11 mouse cellular contexts compared by ENCODE assay signal in genomic region chr19:34517812-34518594, GRCm38 (mm10). TPM values are rescaled to one million over a fixed set of nuclear protein-coding genes. Genes with fewer than 3 reads are reported as not detected.
DNase-seq lines count a peak whose midpoint lies in the region; ATAC-seq and TF ChIP-seq lines count a peak whose summit lies in the region.
"Had no signal": no experiment of that assay in that cellular context is flagged by ENCODE, and none has a peak within 500 bp of the region (broad histone marks: within the 10 kb centered on the region; RNA-seq: fewer than 3 reads in every experiment).

No protein-coding gene starts in this region.

- no peak overlapping the region for H3K4me2 ChIP-seq in lung, postnatal 0 days (replicated peaks; ENCODE audit: low read depth, low read length)
- H3K4me2 ChIP-seq: liver, embryonic 13.5 days had no signal

- WGBS in lung, postnatal 0 days, result 91% methylated on average over 13 of the region's 13 CpGs
- 89% methylated on average over 13 of the region's 13 CpGs for WGBS in heart, adult 2 months

- 0 out of 2 replicates have a peak overlapping the region, but pooled peaks have one; percentile 16 for H3K27ac ChIP-seq in gastrocnemius, adult 2 months
- H3K27ac ChIP-seq in lung, postnatal 0 days (ENCODE audit: low read length), result no peak overlapping the region
- H3K27ac ChIP-seq in heart, adult 2 months, result no peak overlapping the region; the same call in 1 of the 2 replicates
- H3K27ac ChIP-seq: liver, embryonic 13.5 days had no signal

- TF ChIP-seq POLR2A in heart, adult 2 months (IDR thresholded peaks at IDR 0.05; ENCODE audit: insufficient read depth, low read depth, low read length), result no peak

- no peaks in the 10 kb centered on the region for H3K79me3 ChIP-seq in C2C12 (ENCODE audit: low read depth)

- intact Hi-C loops in gastrocnemius, adult 2 months (cut with DNase I), result no loop called here
- intact Hi-C loops in heart, adult 2 months (cut with DNase I), result no loop called here

- H3K9me3 ChIP-seq in lung, postnatal 0 days (ENCODE audit: low read length), result no peaks in the 10 kb centered on the region
- H3K9me3 ChIP-seq: liver, embryonic 13.5 days had no signal

- no peaks in the 10 kb centered on the region for H3K36me3 ChIP-seq in C2C12 (ENCODE audit: control insufficient read depth, insufficient read depth)
- H3K36me3 ChIP-seq in lung, postnatal 0 days (ENCODE audit: insufficient read depth, low read length), result no peaks in the 10 kb centered on the region
- H3K36me3 ChIP-seq in heart, adult 2 months (ENCODE audit: control insufficient read depth, insufficient read depth, low read length), result peaks cover 33% of the 10 kb centered on the region

- H3K79me2 ChIP-seq in C2C12 (ENCODE audit: control insufficient read depth, insufficient read depth), result no peaks in the 10 kb centered on the region
- H3K79me2 ChIP-seq in heart, adult 2 months (replicated peaks; ENCODE audit: control insufficient read depth, insufficient read depth, low read length), result 0 out of 2 replicates have a peak, but pooled peaks cover 3% of the 10 kb centered on the region

- DNase-seq in gastrocnemius, adult 2 months, result no peak
- no peak for DNase-seq in gastrocnemius, adult 8-10 months (ENCODE audit: low spot score in 2 of 2)
- peak; percentile 74 to 78 for DNase-seq in adrenal gland, postnatal 36 days
- DNase-seq in kidney, postnatal 10 days, result peak; percentile 52
- DNase-seq in frontal cortex, adult 2 months (ENCODE audit: extremely low spot score in 1 of 2, low spot score in 1 of 2), result no peak
- no peak for DNase-seq in lung, postnatal 0 days (ENCODE audit: low spot score)
- DNase-seq in heart, adult 2 months, result no peak
- DNase-seq: liver, embryonic 13.5 days had no signal

- H3K4me3 ChIP-seq in gastrocnemius, adult 2 months, result no peak overlapping the region
- no peak overlapping the region for H3K4me3 ChIP-seq in C2C12 (ENCODE audit: insufficient read depth, poor library complexity, severe bottlenecking)
- H3K4me3 ChIP-seq in lung, postnatal 0 days (ENCODE audit: low read depth, low read length), result no peak overlapping the region
- H3K4me3 ChIP-seq in heart, adult 2 months, result no peak overlapping the region
- H3K4me3 ChIP-seq: liver, embryonic 13.5 days had no signal

- TF ChIP-seq EP300 in lung, postnatal 0 days (IDR thresholded peaks at IDR 0.05), result no peak
- no peak for TF ChIP-seq EP300 in heart, adult 2 months (IDR thresholded peaks at IDR 0.05; ENCODE audit: insufficient read depth, low read depth, low read length)

- no peaks in the 10 kb centered on the region for H3K4me1 ChIP-seq in lung, postnatal 0 days (ENCODE audit: insufficient read depth, low read depth, low read length)
- peaks cover 19% of the 10 kb centered on the region for H3K4me1 ChIP-seq in heart, adult 2 months (ENCODE audit: control insufficient read depth, insufficient read depth, low read length)

- no peaks in the 10 kb centered on the region for H3K27me3 ChIP-seq in C2C12 (ENCODE audit: control insufficient read depth, insufficient read depth, insufficient read length)
- no peaks in the 10 kb centered on the region for H3K27me3 ChIP-seq in lung, postnatal 0 days (replicated peaks; ENCODE audit: insufficient read depth, low read length)
- H3K27me3 ChIP-seq in heart, adult 2 months (ENCODE audit: control insufficient read depth, insufficient read depth, low read length), result no peaks in the 10 kb centered on the region
- H3K27me3 ChIP-seq: liver, embryonic 13.5 days had no signal

- no peak overlapping the region for H3K9ac ChIP-seq in lung, postnatal 0 days (replicated peaks; ENCODE audit: low read depth)
- H3K9ac ChIP-seq in heart, adult 2 months (ENCODE audit: low read depth, low read length), result no peak overlapping the region
- H3K9ac ChIP-seq: liver, embryonic 13.5 days had no signal

- no peak overlapping the region for H3ac ChIP-seq in C2C12 (ENCODE audit: control insufficient read depth, insufficient read length, low read depth)

- no peak for TF ChIP-seq CTCF in gastrocnemius, adult 2 months (IDR thresholded peaks at IDR 0.05)
- TF ChIP-seq CTCF in C2C12 (IDR thresholded peaks at IDR 0.05; ENCODE audit: control insufficient read depth, insufficient read depth, insufficient read length), result no peak
- TF ChIP-seq CTCF in lung, postnatal 0 days (IDR thresholded peaks at IDR 0.05), result no peak
- no peak for TF ChIP-seq CTCF in heart, adult 2 months (IDR thresholded peaks at IDR 0.05)

- no peak for ATAC-seq in lung, postnatal 0 days

TF ChIP-seq in C2C12, 6 proteins besides CTCF, POLR2A, EP300 and RAD21:
- TF ChIP-seq MYOD1 (IDR thresholded peaks at IDR 0.05; ENCODE audit: control insufficient read depth, insufficient read length, low read depth) (no peak), FOSL1 (IDR thresholded peaks at IDR 0.05; ENCODE audit: insufficient read depth, low read length, poor library complexity, severe bottlenecking) (peak; percentile 88), MAX (IDR thresholded peaks at IDR 0.05) (peak; percentile 75), USF1 (IDR thresholded peaks at IDR 0.05; ENCODE audit: low read depth) (peak; percentile 88), MYOG (IDR thresholded peaks at IDR 0.05; ENCODE audit: control insufficient read depth, extremely low read depth, insufficient read length) (no peak), CEBPB (IDR thresholded peaks at IDR 0.05; ENCODE audit: low read depth) (no peak)

RNA-seq across cellular contexts. Expression of gene Lipa, which starts 9.3 kb away (rescaled TPM):
- total RNA-seq in gastrocnemius, adult 2 months (2021), result 1 to 10 TPM; 5.1 to 7.9 TPM
- 1 to 10 TPM; 3.6 to 5.5 (median 4.9) TPM for total RNA-seq in gastrocnemius, adult 8-10 months (2022)
- 8.8 TPM for polyA plus RNA-seq in C2C12 (2012; fragmentation: generic; extraction: Trizol)
- total RNA-seq in adrenal gland, postnatal 36 days (2021), result 100 to 1,000 TPM in 1 of 2 experiments, 10 to 100 TPM in 1; 87.3 to 203 TPM
- 16.0 and 16.4 TPM in 2 replicates for polyA plus RNA-seq in frontal cortex, adult 2 months (2012; rRNA removed)
- 46.4 and 54.9 TPM in 2 replicates for polyA plus RNA-seq in lung, postnatal 0 days (2015; fragmentation: Nextera tagmentation; extraction: Ambion mirVana)
- 10 to 100 TPM; 24.9 to 25.1 TPM for total RNA-seq in heart, adult 2 months (2021)
- 18.8 and 30.9 TPM in 2 replicates for polyA plus RNA-seq in heart, adult 2 months (2012; rRNA removed)

RNA-seq across cellular contexts. Expression of gene Ifit2, which starts 32.5 kb away (rescaled TPM):
- 1 to 10 TPM in 1 of 2 experiments, under 1 TPM in 1; 0.99 to 1.3 TPM for total RNA-seq in gastrocnemius, adult 2 months (2021)
- 1 to 10 TPM in 1 of 4 experiments, under 1 TPM in 3; 0.46 to 1.3 (median 0.79) TPM for total RNA-seq in gastrocnemius, adult 8-10 months (2022)
- 1.6 TPM for polyA plus RNA-seq in C2C12 (2012; fragmentation: generic; extraction: Trizol)
- 1 to 10 TPM; 4.1 to 5.8 TPM for total RNA-seq in adrenal gland, postnatal 36 days (2021)
- polyA plus RNA-seq in frontal cortex, adult 2 months (2012; rRNA removed), result 7.0 and 7.3 TPM in 2 replicates
- polyA plus RNA-seq in lung, postnatal 0 days (2015; fragmentation: Nextera tagmentation; extraction: Ambion mirVana), result 9.1 and 10.7 TPM in 2 replicates
- 1 to 10 TPM; 3.4 to 4.2 TPM for total RNA-seq in heart, adult 2 months (2021)
- 1.8 and 5.3 TPM in 2 replicates for polyA plus RNA-seq in heart, adult 2 months (2012; rRNA removed)

RNA-seq across cellular contexts. Expression of gene Ch25h, which starts 43.0 kb away (rescaled TPM):
- total RNA-seq in gastrocnemius, adult 2 months (2021), result not detected
- total RNA-seq in gastrocnemius, adult 8-10 months (2022), result not detected
- polyA plus RNA-seq in C2C12 (2012; fragmentation: generic; extraction: Trizol), result 0.30 TPM
- total RNA-seq in adrenal gland, postnatal 36 days (2021), result under 1 TPM; 0.26 to 0.50 TPM
- 0.98 and 2.3 TPM in 2 replicates for polyA plus RNA-seq in frontal cortex, adult 2 months (2012; rRNA removed)
- polyA plus RNA-seq in lung, postnatal 0 days (2015; fragmentation: Nextera tagmentation; extraction: Ambion mirVana), result 1.2 and 1.7 TPM in 2 replicates
- under 1 TPM; 0.16 to 0.34 TPM for total RNA-seq in heart, adult 2 months (2021)
- polyA plus RNA-seq in heart, adult 2 months (2012; rRNA removed), result 2.4 and 3.2 TPM in 2 replicates
- total RNA-seq: gastrocnemius, adult 18-20 months; megakaryocyte progenitor cell, adult 5-6 weeks had no signal

Comparison
In these comparisons a context has a peak if more than half of its experiments do, and no peak if none do; other contexts are left out.
1. DNase-seq: peak in adrenal gland, postnatal 36 days (2 of 2) and kidney, postnatal 10 days (single experiment); none in gastrocnemius, adult 2 months (single experiment), gastrocnemius, adult 8-10 months (0 of 2), frontal cortex, adult 2 months (0 of 2), lung, postnatal 0 days (single experiment) and heart, adult 2 months (0 of 2).